Mouse (Mus musculus) urinary bladder, postnatal 10 days (tissue): ENCODE results near the gene Pip5k1c.

Source experiments
- DNase-seq: peaks from one replicate; pipeline ENCODE4 v3.0.0; 2022; ENCODE audit warnings: low spot score

The Pip5k1c gene

DNA sequence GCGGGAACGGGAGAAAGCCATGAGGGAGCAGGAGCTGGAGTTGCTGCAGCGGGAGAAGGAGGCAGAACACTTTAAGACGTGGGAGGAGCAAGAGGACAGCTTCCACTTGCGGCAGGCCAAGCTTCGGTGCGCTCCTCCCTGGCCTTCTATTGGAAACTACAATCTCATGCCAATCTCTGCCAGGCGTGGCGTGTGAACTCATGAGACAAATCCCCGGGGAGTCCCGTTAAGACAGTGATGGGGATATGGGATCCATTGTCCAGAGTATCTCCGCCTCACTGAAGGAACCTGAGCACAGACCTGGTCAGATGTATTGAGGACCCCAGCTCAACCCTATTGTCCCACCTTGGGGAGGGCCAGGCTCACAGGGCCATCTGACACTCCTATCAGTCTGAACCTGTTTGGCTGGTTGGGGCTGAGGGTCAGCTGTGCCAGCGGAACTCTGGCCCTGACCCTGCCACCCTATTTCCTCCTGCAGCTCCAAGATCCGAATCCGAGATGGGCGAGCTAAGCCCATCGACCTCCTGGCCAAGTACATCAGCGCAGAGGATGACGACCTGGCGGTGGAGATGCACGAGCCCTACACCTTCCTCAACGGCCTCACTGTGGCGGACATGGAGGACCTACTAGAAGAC is 30.5 kb downstream of the Pip5k1c start:
- no peak for DNase-seq

DNA sequence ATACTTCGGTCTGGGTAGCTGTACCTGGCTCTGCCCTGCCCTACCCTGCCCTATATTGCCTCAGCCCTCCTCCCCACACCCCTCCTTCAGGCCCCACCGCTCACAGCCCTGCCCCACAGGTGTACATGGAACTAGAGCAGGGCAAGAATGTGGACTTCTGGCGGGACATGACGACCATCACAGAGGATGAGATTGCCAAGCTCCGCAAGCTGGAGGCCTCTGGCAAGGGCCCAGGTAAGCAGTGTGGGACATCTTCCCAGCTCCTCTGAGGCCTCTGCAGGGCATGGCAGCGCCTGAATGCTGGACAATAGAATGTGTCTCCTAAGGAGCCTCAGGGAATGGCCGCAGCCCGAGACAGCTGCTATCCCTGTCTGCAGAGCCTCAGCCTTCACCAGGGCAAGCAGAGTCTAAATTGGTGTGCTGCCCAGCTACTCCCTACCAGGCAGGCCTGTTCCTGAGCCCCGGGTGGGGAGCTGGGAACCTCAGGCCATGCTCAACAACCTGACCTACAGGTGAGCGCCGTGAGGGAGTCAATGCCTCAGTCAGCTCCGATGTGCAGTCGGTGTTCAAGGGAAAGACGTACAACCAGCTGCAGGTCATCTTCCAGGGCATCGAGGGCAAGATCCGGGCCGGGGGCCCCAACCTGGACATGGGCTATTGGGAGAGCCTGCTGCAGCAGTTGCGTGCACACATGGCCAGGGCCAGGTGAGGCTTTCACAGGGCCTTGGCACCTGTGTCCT is 31.2 kb downstream of the Pip5k1c start:
- no peak for DNase-seq

- DNase-seq: no peak
Observed at GRCm38 (mm10) chr10:81325176-81325575, 32.4 kb downstream of the Pip5k1c start.

GRCm38 (mm10) chr10:81325781-81326180 is 33.0 kb downstream of the Pip5k1c start:
- no peak for DNase-seq

GRCm38 (mm10) chr10:81326858-81327257 is 34.1 kb downstream of the Pip5k1c start:
- DNase-seq: no peak

DNA sequence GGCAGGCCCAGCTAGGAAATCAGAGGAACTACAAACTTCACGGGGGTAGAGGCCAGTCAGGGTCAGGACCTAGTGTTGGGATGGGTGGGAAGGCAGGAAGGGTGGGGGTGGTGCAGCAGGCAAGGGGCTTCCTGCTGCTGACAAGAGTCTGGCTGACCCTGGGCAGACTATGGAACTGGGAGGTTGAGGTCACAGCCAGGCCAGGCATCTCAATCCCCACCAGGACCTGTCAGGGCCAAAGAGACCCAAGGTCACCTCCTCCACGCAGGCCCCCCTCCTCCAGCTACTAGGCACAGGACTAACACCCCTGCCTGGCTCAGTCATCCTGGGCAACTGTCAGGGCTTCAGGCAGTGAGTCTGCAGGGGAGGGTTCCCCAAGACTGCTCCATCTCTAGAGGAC is 35.2 kb downstream of the Pip5k1c start:
- DNase-seq: no peak

- no peak for DNase-seq
Observed at GRCm38 (mm10) chr10:81328386-81328785, 35.6 kb downstream of the Pip5k1c start, which contains the start of gene Tbxa2r. Gene Tbxa2r, plus strand, starts transcription at chr10:81328731.

DNA sequence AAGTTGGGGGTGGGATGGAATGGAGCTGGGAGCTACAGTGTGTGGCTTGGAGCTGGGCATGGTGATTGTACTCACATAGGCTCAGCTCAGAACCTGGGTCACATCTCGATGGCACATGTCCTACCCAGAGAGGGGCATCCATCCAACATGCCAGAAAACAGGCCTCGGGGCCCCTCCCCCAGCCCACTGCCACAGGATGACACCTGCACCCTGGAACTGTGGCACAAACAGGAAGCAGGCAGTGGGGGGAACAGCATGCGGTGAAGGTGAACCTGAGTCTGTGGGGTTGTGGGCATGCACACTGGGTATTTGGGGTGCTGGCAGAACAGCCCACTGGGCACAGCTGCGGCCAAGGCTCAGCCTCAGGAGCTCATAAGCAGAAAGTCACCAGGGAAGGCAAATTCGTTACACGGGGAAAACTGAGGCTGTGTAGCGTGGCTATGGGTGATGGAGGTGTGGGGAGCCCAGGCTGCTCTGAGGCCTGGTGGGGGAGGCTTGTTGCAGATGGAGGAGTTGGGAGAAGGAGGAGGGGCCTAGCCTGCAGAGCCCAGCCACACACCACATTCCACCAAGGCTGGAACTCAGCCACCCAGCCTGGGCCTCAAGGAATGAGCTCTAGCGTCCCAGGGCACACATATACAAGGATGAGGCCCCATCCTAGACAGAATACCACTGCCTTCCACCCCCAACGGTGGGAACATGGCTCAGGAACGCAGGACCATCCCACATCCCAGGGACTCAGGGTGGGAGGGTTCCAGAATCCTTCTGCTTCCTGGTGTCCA is 36.6 kb downstream of the Pip5k1c start:
- DNase-seq: no peak

DNA sequence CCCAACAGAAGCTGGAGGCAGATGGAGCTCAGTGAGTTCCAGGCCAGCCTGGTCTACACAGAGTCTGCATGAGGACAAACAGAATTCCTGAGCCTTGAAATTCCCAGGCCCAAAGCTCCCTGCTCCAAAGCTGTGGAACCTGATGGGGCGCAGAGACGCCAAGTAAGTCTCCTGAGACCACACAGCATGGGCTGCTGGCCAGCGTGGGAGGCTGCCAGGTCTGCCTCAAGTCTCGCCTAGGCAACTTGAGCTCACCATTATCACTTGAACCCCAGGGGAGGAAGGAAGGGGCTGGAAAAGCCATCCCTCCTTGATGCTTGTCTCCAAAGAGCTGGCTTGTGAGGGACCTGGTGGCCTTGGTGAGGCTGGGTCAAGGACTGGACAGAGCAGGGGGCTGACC is 37.2 kb downstream of the Pip5k1c start:
- DNase-seq: no peak

GRCm38 (mm10) chr10:81332277-81332676 is 39.5 kb downstream of the Pip5k1c start:
- no peak for DNase-seq

DNA sequence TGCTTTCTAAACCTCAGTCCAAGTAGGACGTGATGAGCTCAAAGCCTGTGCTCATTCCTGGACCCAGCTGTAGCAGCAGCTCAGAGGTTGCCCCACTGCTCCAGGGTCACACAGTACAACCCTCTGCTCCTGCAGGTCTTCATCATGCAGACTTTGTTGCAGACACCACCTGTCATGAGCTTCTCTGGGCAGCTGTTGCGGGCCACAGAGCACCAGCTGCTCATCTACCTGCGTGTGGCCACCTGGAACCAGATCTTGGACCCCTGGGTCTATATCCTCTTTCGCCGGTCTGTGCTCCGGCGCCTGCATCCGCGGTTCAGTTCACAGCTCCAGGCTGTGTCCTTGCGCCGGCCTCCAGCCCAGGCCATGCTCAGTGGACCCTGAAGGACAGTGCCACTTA is 41.6 kb downstream of the Pip5k1c start:
- no peak for DNase-seq

DNA sequence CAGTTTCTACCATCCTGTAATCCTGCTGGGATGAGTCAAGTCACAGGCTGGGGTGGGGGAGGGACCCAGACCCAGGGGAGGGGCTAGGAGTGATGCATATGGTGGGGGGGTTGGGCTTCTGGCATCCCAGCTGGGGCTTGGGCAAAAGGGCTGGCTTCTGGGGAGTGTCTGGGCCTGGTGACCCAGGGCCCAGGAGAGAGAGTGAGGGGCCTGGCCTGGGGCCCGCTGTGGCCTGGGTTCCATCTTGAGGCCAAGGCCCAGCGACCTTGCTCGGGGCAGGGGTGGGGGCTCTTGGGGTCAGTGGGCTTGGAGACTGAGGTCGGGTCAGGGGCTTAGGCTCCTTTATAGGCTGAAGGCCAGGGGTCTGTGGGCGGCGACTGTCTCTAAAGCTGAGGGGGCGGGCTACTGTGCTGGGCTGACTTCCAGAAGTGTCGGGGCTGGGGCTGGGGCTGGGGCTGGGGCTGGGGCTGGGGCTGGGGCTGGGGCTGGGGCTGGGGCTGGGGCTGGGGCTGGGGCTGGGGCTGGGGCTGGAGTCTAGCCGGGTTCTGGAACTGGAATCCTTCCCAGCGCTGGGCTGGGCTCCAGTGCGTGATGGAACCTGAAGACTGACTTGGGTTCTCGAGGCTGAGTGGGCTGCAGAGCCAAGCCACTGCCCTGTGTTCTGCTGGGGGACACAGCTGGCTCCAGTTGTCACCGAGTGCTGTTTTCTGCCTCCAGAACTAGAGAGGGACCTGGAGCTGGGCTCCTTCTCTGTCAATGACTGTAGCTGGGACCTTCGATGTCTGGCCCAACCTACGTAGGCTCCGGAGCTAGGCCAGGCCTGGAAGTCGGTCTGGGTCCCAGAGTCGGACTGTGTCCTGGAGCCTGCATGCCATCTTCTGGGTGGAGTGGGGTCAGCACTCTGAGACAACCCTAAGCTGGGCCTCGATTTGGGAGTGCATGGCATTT is 42.9 kb downstream of the Pip5k1c start:
- DNase-seq: no peak

- DNase-seq: no peak
Observed at GRCm38 (mm10) chr10:81336558-81336957, 43.8 kb downstream of the Pip5k1c start.

GRCm38 (mm10) chr10:81340551-81341332 is 48.0 kb downstream of the Pip5k1c start:
- DNase-seq: no peak

GRCm38 (mm10) chr10:81341333-81341949 is 48.7 kb downstream of the Pip5k1c start:
- no peak for DNase-seq

GRCm38 (mm10) chr10:81342686-81343505 is 50.1 kb downstream of the Pip5k1c start, which contains the start of gene Gipc3:
Gene Gipc3, minus strand, starts transcription at chr10:81343266.
- no peak for DNase-seq

DNA sequence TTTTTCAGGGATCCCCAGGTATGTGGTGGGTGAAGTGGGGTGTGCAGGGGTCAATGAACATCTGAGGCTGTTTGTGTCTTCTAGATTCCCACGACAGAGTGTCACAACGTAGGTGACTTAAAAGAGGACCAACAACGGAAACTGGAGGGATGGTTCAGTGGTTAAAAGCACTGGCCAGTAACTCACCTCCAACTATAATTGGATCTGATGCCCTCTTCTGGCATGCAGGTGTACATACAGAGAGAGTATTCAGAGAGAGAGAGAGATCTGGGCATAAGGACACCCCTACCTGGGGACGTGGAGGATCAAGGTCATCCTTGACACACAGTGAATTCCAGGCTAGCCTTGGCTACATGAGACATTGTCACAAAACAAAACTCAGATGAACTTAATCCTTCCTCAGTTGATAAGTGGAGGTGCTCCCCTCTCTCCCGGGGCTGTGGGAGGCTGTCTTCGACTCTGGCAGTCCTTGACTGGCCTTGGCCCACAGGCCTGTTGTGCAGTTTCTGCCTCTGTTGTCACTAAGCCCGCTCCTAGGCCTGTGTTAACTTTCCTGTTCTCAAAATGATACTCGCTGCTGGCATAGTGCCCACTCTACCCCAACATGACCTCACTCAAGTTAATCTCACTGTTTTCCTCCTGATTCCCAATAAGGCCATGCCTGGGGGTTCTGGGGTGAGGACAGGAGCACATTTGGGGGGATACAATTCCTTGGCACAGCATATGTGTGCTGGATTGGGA is 51.8 kb downstream of the Pip5k1c start:
- DNase-seq: no peak

DNA sequence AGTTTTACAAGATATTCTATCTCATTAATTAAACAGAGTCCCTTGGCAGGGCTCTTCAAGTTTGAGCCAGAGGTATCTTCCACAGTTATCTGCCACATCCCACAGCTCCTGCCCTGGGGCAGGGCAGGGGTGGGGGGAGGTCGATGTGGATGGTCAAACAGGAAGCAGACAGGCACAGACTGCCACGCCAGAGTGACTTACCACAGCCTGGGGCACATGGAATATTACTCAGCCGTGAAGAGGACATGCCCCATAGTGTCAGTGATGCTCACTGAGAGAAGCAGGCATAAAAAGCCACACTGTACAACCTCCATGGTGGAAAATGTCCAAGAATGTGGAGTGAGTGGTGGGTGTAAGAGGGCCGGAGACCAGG is 52.4 kb downstream of the Pip5k1c start:
- DNase-seq: no peak
